Mouse (Mus musculus) frontal cortex, postnatal 36 days (tissue): ENCODE results near the gene Pbx3.

Experiments used
- DNase-seq, 2 experiments: peaks; one replicate each; pipeline ENCODE4 v3.0.0; 2022; ENCODE audit warnings: low spot score in 2 of 2

The Pbx3 gene

DNA sequence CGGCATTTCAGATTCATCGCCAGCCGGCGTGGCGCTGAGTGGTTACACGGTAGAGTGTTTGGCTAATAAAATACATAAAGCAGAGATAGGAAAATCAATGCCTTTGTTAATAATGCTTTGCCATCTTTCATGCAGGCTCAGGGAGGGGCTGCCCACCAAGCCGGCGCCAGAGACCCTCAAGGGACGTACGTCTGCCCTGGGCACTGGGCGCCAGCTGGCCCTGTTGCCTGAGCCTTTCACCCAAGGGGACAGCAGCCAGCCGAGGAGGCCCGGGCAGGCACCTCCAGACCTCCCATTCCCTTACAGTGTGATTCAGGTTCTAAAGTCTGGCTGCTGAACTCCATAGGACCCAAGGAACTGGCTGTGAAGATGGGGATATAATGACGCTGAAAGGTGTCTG, 225.5 kb downstream of the Pbx3 start:
- DNase-seq, result no peak

DNA sequence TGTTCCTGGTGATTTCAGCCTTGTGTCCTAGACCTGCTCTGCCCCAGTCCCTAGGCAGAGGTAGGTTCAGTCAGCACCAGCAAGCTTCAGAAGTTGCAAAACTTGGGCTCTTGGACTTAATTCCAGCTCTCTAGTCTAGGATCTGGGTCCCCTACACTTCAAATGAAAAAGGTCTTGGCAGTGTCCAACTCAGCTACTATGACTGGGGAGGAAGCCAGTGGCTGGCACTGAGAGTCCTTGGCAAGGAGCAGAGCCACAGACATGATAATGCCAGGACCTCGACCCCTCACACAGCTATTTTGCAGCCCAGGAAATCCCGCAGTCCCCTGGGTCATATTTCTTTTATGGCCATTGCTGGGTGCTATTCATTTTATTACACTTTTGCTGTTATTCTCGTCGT, 225.9 kb downstream of the Pbx3 start:
- peak; percentile 14 to 15 for DNase-seq

DNA sequence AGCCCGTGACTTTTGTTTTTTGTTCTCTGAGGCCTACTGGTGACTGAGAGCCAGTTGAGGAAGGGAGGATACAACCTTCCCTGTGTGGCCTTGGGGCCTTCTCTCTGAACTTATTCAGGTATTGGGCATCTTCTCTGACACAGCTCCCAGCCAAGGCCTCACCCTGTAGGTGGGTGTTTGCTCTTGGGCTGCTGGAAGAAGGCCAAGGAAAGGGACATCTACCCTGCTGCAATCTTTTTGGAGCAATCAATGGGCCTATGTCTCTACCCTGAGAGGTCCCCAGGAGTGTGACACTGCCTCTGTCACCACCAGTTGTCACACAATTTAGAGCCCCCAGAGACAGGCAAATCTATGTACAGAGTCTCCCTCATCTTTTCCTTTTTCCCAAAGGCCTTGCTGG, 226.5 kb downstream of the Pbx3 start:
- no peak for DNase-seq

DNA sequence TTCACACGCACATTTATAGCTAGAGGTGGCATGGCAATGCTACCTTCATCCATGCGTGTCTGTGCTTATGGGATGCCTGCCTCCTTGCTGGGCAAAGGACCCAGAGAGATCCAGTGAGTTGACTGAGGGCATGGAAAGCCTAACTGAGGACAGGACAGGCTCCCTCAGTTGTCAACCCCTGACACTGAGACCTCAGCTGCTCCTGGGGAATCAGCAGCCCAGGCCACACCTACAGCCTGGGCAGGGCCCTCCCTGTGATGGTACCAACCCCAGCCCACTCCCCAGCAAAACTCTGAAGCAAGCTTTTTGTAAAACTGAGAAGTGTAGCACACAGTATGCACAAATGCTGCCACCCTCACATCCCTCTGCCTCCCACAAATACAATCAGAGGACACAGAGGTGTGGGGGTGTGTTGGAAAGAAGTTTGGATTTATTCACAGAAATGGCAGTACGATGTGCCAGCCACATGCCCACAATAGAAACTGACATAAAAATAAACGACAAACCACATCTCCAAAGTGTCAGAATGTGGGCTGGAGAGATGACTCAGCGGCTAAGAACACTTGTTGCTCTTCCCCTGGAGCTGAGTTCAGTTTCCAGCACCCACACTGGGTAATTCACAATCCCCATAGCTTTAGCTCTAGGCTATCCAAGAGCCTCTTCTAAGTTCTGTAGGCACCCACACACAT, 233.3 kb downstream of the Pbx3 start:
- peak; percentile 63 to 87 for DNase-seq

GRCm38 (mm10) chr2:34135316-34135715, 237.6 kb downstream of the Pbx3 start:
- DNase-seq, result no peak

DNA sequence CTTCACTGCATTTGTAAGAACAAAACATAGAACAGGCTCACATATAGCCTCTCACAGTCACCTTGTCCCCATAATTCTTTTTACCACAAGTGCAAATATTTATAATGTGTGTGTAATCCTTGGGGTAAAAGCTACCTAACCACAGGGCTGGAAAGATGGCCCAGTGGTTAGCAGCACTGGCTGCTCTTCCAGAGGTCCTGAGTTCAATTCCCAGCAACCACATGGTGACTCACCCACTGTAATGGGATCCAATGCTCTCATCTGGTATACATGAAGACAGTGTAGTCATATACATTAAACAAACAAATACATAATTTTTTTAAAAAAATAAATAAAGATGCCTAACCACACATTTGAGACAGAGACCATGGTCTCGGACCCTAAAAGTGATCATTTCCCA, 240.2 kb downstream of the Pbx3 start:
- no peak for DNase-seq

- no peak for DNase-seq
These were observed 243.2 kb downstream of the Pbx3 start for GRCm38 (mm10) chr2:34129674-34130267.

DNA sequence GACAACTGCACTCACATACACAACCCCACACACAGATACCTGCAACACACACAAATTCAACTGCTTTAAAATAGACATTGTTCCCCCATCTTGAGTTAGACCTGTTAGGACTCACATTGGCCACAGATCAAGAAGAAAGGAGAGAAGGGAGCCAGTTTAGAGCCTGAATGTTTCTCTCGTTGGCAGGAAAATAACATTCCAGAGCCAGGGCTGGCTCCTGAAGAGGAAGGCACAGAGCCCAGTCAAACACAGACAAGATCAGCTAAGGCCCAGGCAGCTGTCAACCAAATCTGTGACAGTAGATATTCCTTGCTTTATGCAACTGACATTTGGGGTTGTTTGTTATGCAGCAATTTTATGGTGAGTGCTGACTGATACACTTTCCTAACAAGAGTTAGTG, 245.1 kb downstream of the Pbx3 start:
- DNase-seq, result no peak

DNA sequence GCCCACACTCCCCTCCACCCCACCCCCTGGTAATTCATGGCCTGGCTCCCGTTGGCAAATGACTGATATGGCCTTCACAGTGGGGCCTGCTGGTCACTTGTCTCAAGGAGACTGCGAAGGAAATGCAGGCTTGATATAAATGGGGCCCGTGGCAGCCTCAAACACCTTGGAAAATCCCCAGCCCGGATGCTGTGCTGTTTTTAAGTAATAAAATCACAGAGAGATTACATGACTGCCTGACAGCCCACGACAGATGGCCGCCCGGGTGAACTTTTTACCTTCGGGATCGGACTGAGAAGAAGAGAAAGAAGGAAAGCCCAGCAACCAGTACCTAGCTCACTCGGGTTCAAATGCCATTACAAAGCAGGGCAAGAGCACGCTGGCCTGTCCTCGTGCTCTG, 249.0 kb downstream of the Pbx3 start:
- no peak for DNase-seq
